Mouse (Mus musculus) bone marrow macrophage, adult 2 months (primary cell): ENCODE results near the gene Gm12184.

Source experiments
- CTCF ChIP-seq: IDR thresholded peaks from 2 replicates; pipeline ENCODE4 v1.5.1; 2012; ENCODE audit warnings: low read depth, mild to moderate bottlenecking, low read length, moderate library complexity
- POLR2A ChIP-seq: IDR thresholded peaks from 2 replicates; pipeline ENCODE4 v1.6.1; 2012; ENCODE audit warnings: mild to moderate bottlenecking, low read depth, low read length, borderline replicate concordance

DNA sequence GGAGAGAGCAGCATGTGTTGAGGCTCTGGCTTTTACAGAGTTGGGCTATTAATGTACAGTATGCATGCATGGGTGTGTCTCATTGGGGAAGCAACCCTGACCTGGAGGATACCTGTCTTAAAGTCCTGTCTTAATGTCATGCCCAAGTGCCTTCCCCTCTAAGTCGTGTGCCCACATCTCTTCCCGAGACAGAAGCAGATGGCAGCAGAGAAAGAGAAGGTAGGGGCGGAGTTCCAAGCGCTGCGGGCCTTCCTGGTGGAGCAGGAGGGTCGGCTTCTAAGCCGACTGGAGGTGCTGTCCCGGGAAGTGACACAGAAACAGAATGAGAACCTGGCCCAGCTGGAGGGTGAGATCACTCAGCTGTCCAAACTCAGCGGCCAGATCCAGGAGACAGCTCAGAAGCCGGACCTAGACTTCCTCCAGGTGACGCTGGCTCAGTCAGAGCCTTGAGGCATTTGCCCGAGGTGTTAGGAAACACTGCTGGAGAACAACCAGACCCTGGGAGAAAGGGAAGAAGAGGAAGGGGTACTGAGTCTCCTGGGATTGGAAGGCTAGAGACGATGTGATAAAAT is 18.9 kb upstream of the Gm12184 start:
- TF ChIP-seq CTCF: no peak
- TF ChIP-seq POLR2A: no peak
